Mouse (Mus musculus) intestine, postnatal 0 days (tissue): ENCODE measurements around the gene Agps. TPM values are rescaled to one million over a fixed set of nuclear protein-coding genes. Genes with fewer than 3 reads are reported as not detected.
"Not testable (repeated sequence)": the region's sequence is repeated elsewhere in the genome, so short reads cannot be mapped to it uniquely, and the experiment has no call there.

Source experiments
- ATAC-seq: fragments of 200-750 bp; cut with Nextera tagmentation; 2 replicates; pipeline ENCODE4 v1.8.0; 2017; ENCODE audit warnings: mild to moderate bottlenecking, moderate TSS enrichment, moderate library complexity
- H3K27ac ChIP-seq: fragments of 300-500 bp; sonication (generic); 2 replicates; pipeline ENCODE4 v1.5.1; 2014; ENCODE audit warnings: mild to moderate bottlenecking, low read depth, low read length, moderate library complexity
- H3K27me3 ChIP-seq: fragments of 300-500 bp; sonication (generic); replicated peaks from 2 replicates; pipeline ENCODE4 v1.6.1; 2014; ENCODE audit warnings: low read length, mixed read lengths; ENCODE audit not compliant: control insufficient read depth, insufficient read depth
- H3K36me3 ChIP-seq: fragments of 300-500 bp; sonication (generic); 2 replicates; pipeline ENCODE4 v1.6.1; 2014; ENCODE audit warnings: mild to moderate bottlenecking, moderate library complexity; ENCODE audit not compliant: control insufficient read depth, insufficient read depth
- H3K4me1 ChIP-seq: fragments of 300-500 bp; sonication (generic); replicated peaks from 2 replicates; pipeline ENCODE4 v1.6.1; 2014; ENCODE audit warnings: antibody characterized with exemption, low read length, mixed read lengths; ENCODE audit not compliant: control insufficient read depth, insufficient read depth
- H3K4me2 ChIP-seq: fragments of 300-500 bp; sonication (generic); replicated peaks from 2 replicates; pipeline ENCODE4 v1.6.1; 2014; ENCODE audit warnings: low read depth, mild to moderate bottlenecking, moderate library complexity
- H3K4me3 ChIP-seq: fragments of 300-500 bp; sonication (generic); 2 replicates; pipeline ENCODE4 v1.5.1; 2014; ENCODE audit warnings: low read depth, low read length
- H3K9ac ChIP-seq: fragments of 300-500 bp; sonication (generic); 2 replicates; pipeline ENCODE4 v1.6.1; 2014; ENCODE audit warnings: mild to moderate bottlenecking, low read depth, low read length
- H3K9me3 ChIP-seq: fragments of 300-500 bp; sonication (generic); 2 replicates; pipeline ENCODE4 v1.6.1; 2016; ENCODE audit warnings: mixed run types; ENCODE audit not compliant: control insufficient read depth
- CTCF ChIP-seq: sonication (generic); IDR thresholded peaks from 2 replicates; pipeline ENCODE4 v1.5.1; 2016; ENCODE audit warnings: low read depth, mild to moderate bottlenecking, control low read depth, antibody characterized with exemption, moderate library complexity
- WGBS: fragments of 180-500 bp; shearing (Covaris S2); extraction: QIAGEN DNeasy Blood & Tissue Kit; methylation state at CpG from one replicate; pipeline ENCODE4 v1.1.7; 2014; 5-methylcytosine and 5-hydroxymethylcytosine counted together
- polyA plus RNA-seq: library from polyadenylated mRNA; unstranded; fragments of >200 nt; fragmentation: Nextera tagmentation; extraction: Ambion mirVana; gene quantifications from 2 replicates; pipeline ENCODE4 v1.2.1, GENCODE M21; 2015

Gene Agps
- polyA plus RNA-seq, 1 experiment from 2014 or later, result 6.5 TPM

DNA sequence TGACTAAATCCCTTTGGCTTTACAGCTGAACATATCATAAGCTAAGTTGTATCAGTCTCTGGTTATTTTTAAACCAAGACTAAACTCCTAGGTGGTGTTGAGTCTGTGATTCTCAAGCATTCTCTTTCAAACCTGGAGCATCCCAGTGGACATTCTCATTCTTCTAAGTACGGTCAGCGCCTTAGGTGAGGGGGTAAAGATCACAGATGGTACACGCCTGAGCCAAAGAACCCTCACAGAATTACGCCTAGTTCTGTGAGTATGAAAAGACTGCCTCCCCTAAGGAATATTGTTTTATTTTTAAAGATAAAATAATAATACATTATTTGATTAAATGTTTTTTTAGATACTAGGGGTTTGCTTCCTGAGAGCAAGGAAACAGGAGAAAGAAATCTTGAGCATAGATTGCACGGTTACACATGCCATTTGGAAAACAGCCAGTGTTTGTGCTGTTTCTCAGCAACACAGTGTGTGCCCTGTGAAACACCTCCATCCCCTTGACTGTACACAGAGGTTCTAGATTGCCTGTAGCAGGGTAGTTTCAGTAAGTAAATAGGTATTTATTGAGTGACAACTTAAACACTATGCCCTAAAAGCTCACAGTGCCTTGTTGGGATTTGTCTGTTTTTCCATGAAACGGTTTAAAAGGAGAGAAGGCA, 97.9 kb downstream of the Agps start:
- peaks cover 14% of the 10 kb centered on the region; the same call in 1 of the 2 replicates for H3K36me3 ChIP-seq
- TF ChIP-seq CTCF, result no peak
- H3K4me3 ChIP-seq, result no peak overlapping the region
- H3K4me1 ChIP-seq, result no peaks in the 10 kb centered on the region
- no peaks in the 10 kb centered on the region for H3K27me3 ChIP-seq
- H3K9ac ChIP-seq, result no peak overlapping the region
- H3K4me2 ChIP-seq, result no peak overlapping the region
- no peaks in the 10 kb centered on the region for H3K9me3 ChIP-seq
- no peak overlapping the region for H3K27ac ChIP-seq
- ATAC-seq, result no peak
- 91% methylated on average over 6 of the region's 6 CpGs for WGBS

DNA sequence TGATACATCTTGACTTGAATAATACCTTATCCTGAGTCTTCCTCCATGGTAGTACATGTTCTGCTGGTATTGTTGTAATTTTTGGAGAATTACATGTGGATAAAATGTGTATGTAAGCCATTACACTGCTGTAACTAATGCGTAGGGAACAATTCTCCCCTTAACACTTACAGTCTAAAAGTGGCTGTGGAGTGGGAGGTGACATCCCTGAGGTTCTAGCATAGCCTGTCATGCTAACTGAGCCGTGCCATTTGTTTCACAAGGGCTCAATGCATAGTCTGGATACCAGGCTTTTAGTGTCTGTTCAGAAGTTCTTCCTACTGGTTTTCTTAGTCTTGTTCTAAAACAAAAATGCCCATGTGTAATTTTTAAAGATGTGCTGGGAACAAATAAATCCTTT, 99.0 kb downstream of the Agps start:
- H3K4me3 ChIP-seq, result no peak overlapping the region
- no peak for TF ChIP-seq CTCF
- 92% methylated on average over 2 of the region's 2 CpGs for WGBS
- no peaks in the 10 kb centered on the region for H3K4me1 ChIP-seq
- no peaks in the 10 kb centered on the region for H3K9me3 ChIP-seq
- peaks cover 14% of the 10 kb centered on the region; the same call in 1 of the 2 replicates for H3K36me3 ChIP-seq
- H3K27me3 ChIP-seq, result no peaks in the 10 kb centered on the region
- H3K27ac ChIP-seq, result no peak overlapping the region
- ATAC-seq, result no peak
- no peak overlapping the region for H3K9ac ChIP-seq
- H3K4me2 ChIP-seq, result no peak overlapping the region

GRCm38 (mm10) chr2:75933541-75933940, 101.6 kb downstream of the Agps start:
- H3K4me1 ChIP-seq, result no peaks in the 10 kb centered on the region
- H3K36me3 ChIP-seq, result peaks cover 10% of the 10 kb centered on the region; the same call in 1 of the 2 replicates
- H3K27ac ChIP-seq, result no peak overlapping the region
- no peak overlapping the region for H3K4me2 ChIP-seq
- H3K9ac ChIP-seq, result no peak overlapping the region
- 29% methylated on average over 7 of the region's 7 CpGs for WGBS
- H3K27me3 ChIP-seq, result no peaks in the 10 kb centered on the region
- TF ChIP-seq CTCF, result no peak
- H3K9me3 ChIP-seq, result no peaks in the 10 kb centered on the region
- ATAC-seq, result no peak
- H3K4me3 ChIP-seq, result no peak overlapping the region

DNA sequence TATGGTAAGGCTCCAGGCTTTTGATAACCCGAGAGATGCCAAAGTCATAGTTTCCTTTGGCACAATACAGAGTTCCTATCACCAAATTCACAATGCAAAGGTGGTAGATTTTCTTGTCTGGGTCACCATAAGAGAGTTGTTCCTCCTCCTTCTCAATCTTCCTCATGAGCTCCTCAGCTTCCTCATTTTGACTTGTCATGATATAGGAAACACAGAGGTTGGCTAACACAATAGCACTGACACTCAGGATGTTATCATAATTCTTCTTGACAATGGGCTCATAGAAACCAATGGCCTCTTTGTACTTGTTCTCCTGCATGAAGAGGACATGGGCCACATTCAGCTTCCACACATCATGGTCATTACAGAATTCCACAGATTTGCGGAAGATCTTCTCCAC, 104.7 kb downstream of the Agps start:
- H3K9ac ChIP-seq, H3K27ac ChIP-seq, H3K36me3 ChIP-seq, H3K27me3 ChIP-seq, H3K9me3 ChIP-seq, H3K4me1 ChIP-seq, ATAC-seq, H3K4me3 ChIP-seq, H3K4me2 ChIP-seq: not testable (repeated sequence)
- 92% methylated on average over 2 of the region's 2 CpGs for WGBS

- WGBS, result 66% methylated on average over 15 of the region's 17 CpGs
- not testable (repeated sequence) for H3K27ac ChIP-seq
- ATAC-seq, result peak; percentile 56; the same call in 1 of the 2 replicates
Measured at GRCm38 (mm10) chr2:75937520-75938116, 105.6 kb downstream of the Agps start.

GRCm38 (mm10) chr2:75938117-75939063, 106.4 kb downstream of the Agps start, which contains the start of gene Ttc30b:
Gene Ttc30b, minus strand, starts transcription at chr2:75938585.
- H3K36me3 ChIP-seq, result no peaks in the 10 kb centered on the region
- H3K27ac ChIP-seq, result peak within 1 kb of the TSS; percentile 24; the same call in 1 of the 2 replicates
- H3K4me1 ChIP-seq, result no peaks in the 10 kb centered on the region; the same call in 1 of the 2 replicates
- H3K27me3 ChIP-seq, result no peaks in the 10 kb centered on the region
- WGBS, result 3% methylated on average over 39 of the region's 42 CpGs
- peak; percentile 88 for ATAC-seq
- H3K4me2 ChIP-seq, result peak within 1 kb of the TSS; percentile 81
- peak within 1 kb of the TSS; percentile 51 for H3K9ac ChIP-seq
- TF ChIP-seq CTCF, result no peak
- no peaks in the 10 kb centered on the region for H3K9me3 ChIP-seq
- peak within 1 kb of the TSS; percentile 55 for H3K4me3 ChIP-seq

More at GRCm38 (mm10) chr2:75937520-75938116, 105.6 kb downstream of the Agps start:
- Histone ChIP-seq H3K4me3 (peak overlapping the region; percentile 55), H3K4me2 (peak overlapping the region; percentile 81), H3K9ac (peak overlapping the region; percentile 51; the same call in 1 of the 2 replicates)
- H3K36me3 ChIP-seq, H3K27me3 ChIP-seq, H3K9me3 ChIP-seq, H3K4me1 ChIP-seq: not testable (repeated sequence)
